Mouse (Mus musculus) ovary, postnatal 36 days (tissue): ENCODE measurements around the gene Slu7.
A peak's percentile ranks its signal among the peaks of the same experiment; 100 is the strongest.

ENCODE experiments used
- DNase-seq: peaks from one replicate; pipeline ENCODE4 v3.0.0; 2022; ENCODE audit warnings: low spot score, mixed read lengths

The Slu7 gene

GRCm38 (mm10) chr11:43424386-43424785 is 9.2 kb upstream of the Slu7 start:
- DNase-seq, result no peak

- no peak for DNase-seq
Measured at GRCm38 (mm10) chr11:43425166-43425709, 8.3 kb upstream of the Slu7 start.

GRCm38 (mm10) chr11:43425824-43426413 is 7.6 kb upstream of the Slu7 start, which contains the start of gene Pttg1:
TSS of gene Pttg1 (minus strand) at chr11:43426251.
- peak; percentile 72 for DNase-seq

GRCm38 (mm10) chr11:43426414-43426884 is 7.1 kb upstream of the Slu7 start:
- DNase-seq, result peak; percentile 9

GRCm38 (mm10) chr11:43434024-43434407 is 472 bp downstream of the Slu7 start:
- DNase-seq, result no peak

- DNase-seq, result no peak
Measured at GRCm38 (mm10) chr11:43441121-43441520, 7.6 kb downstream of the Slu7 start.

GRCm38 (mm10) chr11:43443183-43443582 is 9.6 kb downstream of the Slu7 start:
- no peak for DNase-seq

GRCm38 (mm10) chr11:43449916-43450315 is 16.4 kb downstream of the Slu7 start:
- DNase-seq, result no peak

GRCm38 (mm10) chr11:43451322-43451721 is 17.8 kb downstream of the Slu7 start:
- DNase-seq, result no peak

- DNase-seq, result no peak
Measured at GRCm38 (mm10) chr11:43452266-43452665, 18.7 kb downstream of the Slu7 start.

- DNase-seq, result no peak
Measured at GRCm38 (mm10) chr11:43463204-43463603, 29.7 kb downstream of the Slu7 start.

- DNase-seq, result no peak
Measured at GRCm38 (mm10) chr11:43470118-43470517, 36.6 kb downstream of the Slu7 start.

- no peak for DNase-seq
Measured at GRCm38 (mm10) chr11:43470881-43471820, 37.6 kb downstream of the Slu7 start.

- no peak for DNase-seq
Measured at GRCm38 (mm10) chr11:43473115-43473514, 39.6 kb downstream of the Slu7 start.

GRCm38 (mm10) chr11:43473635-43474224 is 40.2 kb downstream of the Slu7 start:
- DNase-seq, result no peak

GRCm38 (mm10) chr11:43474225-43474774 is 40.8 kb downstream of the Slu7 start, which contains the start of gene C1qtnf2:
TSS of gene C1qtnf2 (plus strand) at chr11:43474276.
- peak; percentile 38 for DNase-seq

- DNase-seq, result no peak
Measured at GRCm38 (mm10) chr11:43479376-43479775, 45.8 kb downstream of the Slu7 start.

- no peak for DNase-seq
Measured at GRCm38 (mm10) chr11:43480561-43480960, 47.0 kb downstream of the Slu7 start.

GRCm38 (mm10) chr11:43481672-43482522 is 48.4 kb downstream of the Slu7 start:
- DNase-seq, result no peak

- DNase-seq, result peak; percentile 23
Measured at GRCm38 (mm10) chr11:43483122-43483792, 49.7 kb downstream of the Slu7 start.
